Mouse (Mus musculus) limb, embryonic 11.5 days (tissue): Measurements from ENCODE around the gene Gstm5. TPM values are rescaled to one million over a fixed set of nuclear protein-coding genes. Genes with fewer than 3 reads are reported as not detected.

Source experiments
- ATAC-seq: fragments of 200-750 bp; cut with Nextera tagmentation; 2 replicates; pipeline ENCODE4 v1.8.0; 2017; ENCODE audit warnings: low read depth; ENCODE audit not compliant: insufficient number of reproducible peaks, low FRiP score, low TSS enrichment
- DNase-seq: peaks from one replicate; pipeline ENCODE4 v3.0.0-alpha.2; 2015; ENCODE audit warnings: low spot score
- H3K27ac ChIP-seq: fragments of 300-500 bp; sonication (generic); replicated peaks from 2 replicates; pipeline ENCODE4 v1.5.1; 2014; ENCODE audit warnings: low read depth, mild to moderate bottlenecking, low read length
- H3K27me3 ChIP-seq: fragments of 300-500 bp; sonication (generic); 2 replicates; pipeline ENCODE4 v1.6.1; 2014; ENCODE audit warnings: mild to moderate bottlenecking, low read length, mixed read lengths; ENCODE audit not compliant: control insufficient read depth, insufficient read depth
- H3K36me3 ChIP-seq: fragments of 300-500 bp; sonication (generic); 2 replicates; pipeline ENCODE4 v1.6.1; 2014; ENCODE audit warnings: mild to moderate bottlenecking, low read length, moderate library complexity, mixed read lengths; ENCODE audit not compliant: control insufficient read depth, insufficient read depth
- H3K4me1 ChIP-seq: fragments of 300-500 bp; sonication (generic); 2 replicates; pipeline ENCODE4 v1.6.1; 2014; ENCODE audit warnings: low read length, mixed read lengths; ENCODE audit not compliant: control insufficient read depth, insufficient read depth
- H3K4me2 ChIP-seq: fragments of 300-500 bp; sonication (generic); 2 replicates; pipeline ENCODE4 v1.6.1; 2014; ENCODE audit warnings: low read depth, mild to moderate bottlenecking, moderate library complexity; ENCODE audit not compliant: severe bottlenecking
- H3K4me3 ChIP-seq: fragments of 300-500 bp; sonication (generic); 2 replicates; pipeline ENCODE4 v1.5.1; 2014; ENCODE audit warnings: low read depth, low read length
- H3K9ac ChIP-seq: fragments of 300-500 bp; sonication (generic); 2 replicates; pipeline ENCODE4 v1.6.1; 2014; ENCODE audit warnings: mild to moderate bottlenecking, low read length
- H3K9me3 ChIP-seq: fragments of 300-500 bp; sonication (generic); 2 replicates; pipeline ENCODE4 v1.6.1; 2016; ENCODE audit warnings: low read length; ENCODE audit not compliant: control insufficient read depth
- WGBS: fragments of 180-500 bp; shearing (Covaris S2); extraction: QIAGEN DNeasy Blood & Tissue Kit; methylation state at CpG from one replicate; pipeline ENCODE4 v1.1.7; 2014; 5-methylcytosine and 5-hydroxymethylcytosine counted together
- polyA plus RNA-seq: library from polyadenylated mRNA; unstranded; fragments of >200 nt; fragmentation: Nextera tagmentation; extraction: Ambion mirVana; gene quantifications from 2 replicates; pipeline ENCODE4 v1.2.1, GENCODE M21; 2014

Gene Gstm5
- polyA plus RNA-seq, 1 experiment from 2014 or later: 220 TPM

DNA sequence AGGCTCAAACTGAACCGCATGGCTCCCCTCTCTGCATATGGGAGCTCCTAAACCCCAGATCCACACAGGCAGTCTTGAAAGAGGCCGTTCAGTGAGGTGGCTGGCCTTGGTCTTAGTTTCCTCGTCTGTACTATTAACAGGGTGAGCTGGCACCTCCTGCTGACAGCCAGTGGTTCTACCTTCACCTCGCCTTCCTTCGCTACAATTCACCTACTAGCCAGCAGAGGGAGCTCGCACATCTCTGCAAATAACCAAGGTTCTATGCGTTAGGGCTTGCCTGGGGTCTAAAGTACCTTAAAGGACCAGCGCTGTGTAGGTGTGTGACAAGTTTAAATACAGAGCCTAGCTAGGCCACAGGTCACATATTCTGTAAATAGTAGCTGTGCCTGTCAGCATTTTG is 28.5 kb upstream of the Gstm5 start:
- ATAC-seq: peak; percentile 40; the same call in 1 of the 2 replicates
- H3K27ac ChIP-seq: no peak overlapping the region
- H3K4me1 ChIP-seq: peaks cover 3% of the 10 kb centered on the region; the same call in 1 of the 2 replicates
- H3K9ac ChIP-seq: no peak overlapping the region
- no peaks in the 10 kb centered on the region for H3K9me3 ChIP-seq
- H3K36me3 ChIP-seq: no peaks in the 10 kb centered on the region
- no peak overlapping the region for H3K4me3 ChIP-seq
- H3K4me2 ChIP-seq: no peak overlapping the region
- DNase-seq: peak; percentile 91
- H3K27me3 ChIP-seq: no peaks in the 10 kb centered on the region
- WGBS: 5% methylated on average over 8 of the region's 8 CpGs

GRCm38 (mm10) chr3:107868452-107868851 is 27.2 kb upstream of the Gstm5 start:
- Histone ChIP-seq H3K9me3 (no peaks in the 10 kb centered on the region), H3K27me3 (no peaks in the 10 kb centered on the region), H3K27ac (no peak overlapping the region), H3K9ac (peak overlapping the region; percentile 30; the same call in 1 of the 2 replicates), H3K4me3 (no peak overlapping the region), H3K4me2 (no peak overlapping the region), H3K4me1 (peaks cover 3% of the 10 kb centered on the region; the same call in 1 of the 2 replicates), H3K36me3 (no peaks in the 10 kb centered on the region)
- DNase-seq (no peak), ATAC-seq (no peak)
- 91% methylated on average over 22 of the region's 22 CpGs for WGBS

DNA sequence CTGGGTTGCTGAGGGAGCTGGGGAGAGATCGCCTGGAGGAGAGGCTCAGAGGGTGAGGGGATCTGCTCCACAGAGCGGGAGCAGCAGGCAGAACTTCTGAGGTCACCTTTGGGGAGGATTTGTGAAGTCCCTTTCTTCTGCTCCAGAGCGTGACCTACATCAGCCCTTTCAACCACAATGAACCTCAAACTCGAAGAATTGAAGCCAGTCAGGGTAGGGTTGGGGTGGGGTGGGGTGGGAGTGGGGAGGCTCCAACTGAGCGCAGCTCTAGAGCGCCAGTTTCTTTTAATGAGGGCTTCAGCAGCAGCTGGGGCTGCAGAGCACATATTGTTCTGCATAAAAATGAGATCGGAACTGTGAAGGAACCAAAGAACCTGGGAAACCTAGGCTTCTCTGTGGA is 26.5 kb upstream of the Gstm5 start:
- peaks cover 3% of the 10 kb centered on the region; the same call in 1 of the 2 replicates for H3K4me1 ChIP-seq
- no peak overlapping the region for H3K4me2 ChIP-seq
- ATAC-seq (no peak), DNase-seq (no peak)
- no peaks in the 10 kb centered on the region for H3K9me3 ChIP-seq
- H3K36me3 ChIP-seq: no peaks in the 10 kb centered on the region
- no peak overlapping the region for H3K27ac ChIP-seq
- peak overlapping the region; percentile 30; the same call in 1 of the 2 replicates for H3K9ac ChIP-seq
- H3K27me3 ChIP-seq: no peaks in the 10 kb centered on the region
- no peak overlapping the region for H3K4me3 ChIP-seq
- 39% methylated on average over 7 of the region's 7 CpGs for WGBS

- H3K4me2 ChIP-seq: no peak overlapping the region
- no peak for ATAC-seq
- H3K36me3 ChIP-seq: no peaks in the 10 kb centered on the region
- H3K9me3 ChIP-seq: no peaks in the 10 kb centered on the region
- 69% methylated on average over 4 of the region's 4 CpGs for WGBS
- H3K27me3 ChIP-seq: no peaks in the 10 kb centered on the region
- no peak overlapping the region for H3K27ac ChIP-seq
- no peak overlapping the region for H3K9ac ChIP-seq
- H3K4me3 ChIP-seq: no peak overlapping the region
- no peak for DNase-seq
- peaks cover 3% of the 10 kb centered on the region; the same call in 1 of the 2 replicates for H3K4me1 ChIP-seq
Measured at GRCm38 (mm10) chr3:107869925-107870324, 25.7 kb upstream of the Gstm5 start.

DNA sequence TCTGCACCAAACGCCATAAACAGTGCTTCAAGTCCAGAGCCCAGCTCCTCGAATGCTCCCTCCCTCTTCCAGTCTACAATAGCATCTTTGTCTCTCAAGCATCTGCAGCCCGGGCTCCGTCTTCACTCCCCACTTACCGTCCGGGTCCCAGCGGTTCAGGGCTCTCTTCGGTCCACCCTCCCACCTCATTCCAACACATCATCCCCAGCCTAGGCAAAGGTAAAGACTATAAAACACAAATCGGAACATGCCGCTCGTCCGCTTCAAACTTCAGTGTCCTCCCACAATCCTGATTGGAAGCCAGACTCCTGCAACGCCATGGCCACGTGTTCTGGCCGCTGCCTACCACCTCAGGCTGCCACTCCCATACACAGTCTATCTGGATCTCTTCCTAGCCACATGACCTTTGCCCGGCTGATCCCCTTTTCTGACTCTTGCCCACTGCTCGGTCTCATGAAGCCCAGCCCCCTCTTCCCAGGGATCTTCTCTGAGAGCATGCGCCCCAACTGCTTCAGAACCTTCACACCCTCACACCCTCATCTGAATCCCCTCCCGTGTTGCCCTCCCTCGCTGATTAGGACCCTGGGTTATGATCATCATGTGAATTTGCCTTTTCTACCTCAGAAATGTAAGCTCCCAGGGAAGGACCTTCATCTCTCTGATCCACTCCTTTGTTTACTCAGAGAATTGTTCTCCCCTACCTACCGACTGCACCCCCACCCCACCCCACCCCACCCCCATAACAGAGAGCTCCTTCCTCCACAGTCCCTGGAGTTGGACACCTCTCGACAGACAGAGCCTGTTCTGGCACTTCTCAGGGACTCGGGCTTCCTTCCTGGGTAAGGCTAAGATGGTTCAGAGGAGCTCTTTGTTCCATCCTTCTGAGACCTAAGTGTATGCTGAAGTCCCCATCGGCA is 22.0 kb upstream of the Gstm5 start:
- Histone ChIP-seq H3K4me1 (peaks cover 3% of the 10 kb centered on the region; the same call in 1 of the 2 replicates), H3K4me2 (no peak overlapping the region), H3K9ac (no peak overlapping the region), H3K27me3 (no peaks in the 10 kb centered on the region), H3K4me3 (no peak overlapping the region), H3K9me3 (no peaks in the 10 kb centered on the region), H3K36me3 (no peaks in the 10 kb centered on the region), H3K27ac (no peak overlapping the region)
- no peak for DNase-seq
- WGBS: 74% methylated on average over 24 of the region's 24 CpGs
- no peak for ATAC-seq

GRCm38 (mm10) chr3:107875231-107875630 is 20.4 kb upstream of the Gstm5 start:
- 68% methylated on average over 6 of the region's 6 CpGs for WGBS
- no peak overlapping the region for H3K9ac ChIP-seq
- no peak for ATAC-seq

DNA sequence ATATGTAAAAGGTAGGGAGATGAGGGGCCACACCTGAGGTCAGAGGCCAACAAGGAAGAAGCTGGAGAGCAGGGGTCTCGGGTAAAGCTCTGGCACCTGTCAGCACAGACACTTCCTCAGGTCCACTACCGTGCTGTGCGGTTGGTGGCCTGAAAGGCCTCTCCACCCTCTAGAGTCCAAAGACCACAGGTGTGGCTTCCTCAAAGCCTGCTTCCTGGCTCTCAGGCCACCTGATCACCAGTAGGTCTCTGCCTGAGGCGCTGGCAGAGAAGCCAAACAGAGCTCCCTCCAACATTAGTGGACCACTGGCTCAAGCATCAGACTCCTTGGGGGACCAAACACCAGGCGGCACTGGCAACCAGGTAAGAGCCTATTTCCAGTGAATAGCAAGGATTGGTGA is 18.6 kb upstream of the Gstm5 start, which contains the start of gene Eps8l3:
Gene Eps8l3, plus strand, starts transcription at position 225 of the 400 bp plus-strand sequence.
- no peak within 1 kb of the TSS for H3K4me3 ChIP-seq
- no peaks in the 10 kb centered on the region for H3K9me3 ChIP-seq
- ATAC-seq (no peak), DNase-seq (no peak)
- H3K27ac ChIP-seq: no peak within 1 kb of the TSS
- H3K9ac ChIP-seq: no peak within 1 kb of the TSS
- H3K4me2 ChIP-seq: no peak within 1 kb of the TSS
- no peaks in the 10 kb centered on the region for H3K4me1 ChIP-seq
- WGBS: 90% methylated on average over 5 of the region's 5 CpGs
- H3K36me3 ChIP-seq: no peaks in the 10 kb centered on the region
- no peaks in the 10 kb centered on the region for H3K27me3 ChIP-seq

More at GRCm38 (mm10) chr3:107875231-107875630, 20.4 kb upstream of the Gstm5 start:
- DNase-seq: no peak
- Histone ChIP-seq H3K36me3 (no peaks in the 10 kb centered on the region), H3K9me3 (no peaks in the 10 kb centered on the region), H3K27me3 (no peaks in the 10 kb centered on the region), H3K4me2 (no peak overlapping the region), H3K4me3 (no peak overlapping the region), H3K4me1 (no peaks in the 10 kb centered on the region), H3K27ac (no peak overlapping the region)

- no peak for ATAC-seq
- H3K27me3 ChIP-seq: no peaks in the 10 kb centered on the region
- H3K4me3 ChIP-seq: no peak overlapping the region
- no peaks in the 10 kb centered on the region for H3K9me3 ChIP-seq
- no peaks in the 10 kb centered on the region for H3K4me1 ChIP-seq
- no peak overlapping the region for H3K9ac ChIP-seq
- H3K4me2 ChIP-seq: no peak overlapping the region
- no peaks in the 10 kb centered on the region for H3K36me3 ChIP-seq
- no peak for DNase-seq
- WGBS: 86% methylated on average over 12 of the region's 12 CpGs
- no peak overlapping the region for H3K27ac ChIP-seq
Measured at GRCm38 (mm10) chr3:107877747-107878736, 17.6 kb upstream of the Gstm5 start.
